Mouse (Mus musculus) gastrocnemius, adult 2 months (tissue): Measurements from ENCODE around the gene Rps6ka2. TPM values are rescaled to one million over a fixed set of nuclear protein-coding genes. Genes with fewer than 3 reads are reported as not detected.
"Not testable (repeated sequence)": the region's sequence is repeated elsewhere in the genome, so short reads cannot be mapped to it uniquely, and the experiment has no call there.

ENCODE experiments used
- DNase-seq: peaks from one replicate; pipeline ENCODE4 v3.0.0; 2022
- H3K27ac ChIP-seq: fragments of 200-600 bp; 2 replicates; pipeline ENCODE4 v1.8.1; 2022; ENCODE audit warnings: mild to moderate bottlenecking
- H3K4me3 ChIP-seq: fragments of 200-600 bp; 2 replicates; pipeline ENCODE4 v1.8.1; 2022; ENCODE audit warnings: mild to moderate bottlenecking, moderate library complexity
- CTCF ChIP-seq: fragments of 200-600 bp; IDR thresholded peaks from 2 replicates; pipeline ENCODE4 v1.8.1; 2022; ENCODE audit warnings: antibody characterized with exemption, mild to moderate bottlenecking, moderate library complexity
- intact Hi-C: fragments of 180-260 bp; cut with DNase I; formaldehyde crosslinking; loops from one replicate; pipeline ENCODE4 v1.15.1; 2025
- long read RNA-seq, 2 experiments: library from polyadenylated mRNA; stranded (forward); transcript quantifications; one replicate each; pipeline ENCODE4 v2.0.0; 2021
- total RNA-seq, 2 experiments: library from RNA; stranded (reverse); gene quantifications; 2 replicates each; pipeline ENCODE4 v1.2.3; 2021

Gene Rps6ka2
- total RNA-seq = 100 to 1,000 TPM in 1 of 2 experiments, 10 to 100 TPM in 1; 86.7 to 120 TPM
- long read RNA-seq, experiment 1, full-length matches to known transcripts = 4 of 165 reads
- long read RNA-seq, experiment 1, partial matches to known transcripts = 80 of 165 reads
- long read RNA-seq, experiment 1, other reads (novel, unspliced or antisense) = 81 of 165 reads
- long read RNA-seq, experiment 2, full-length matches to known transcripts = 2 of 149 reads
- long read RNA-seq, experiment 2, partial matches to known transcripts = 74 of 149 reads
- long read RNA-seq, experiment 2, other reads (novel, unspliced or antisense) = 73 of 149 reads

DNA sequence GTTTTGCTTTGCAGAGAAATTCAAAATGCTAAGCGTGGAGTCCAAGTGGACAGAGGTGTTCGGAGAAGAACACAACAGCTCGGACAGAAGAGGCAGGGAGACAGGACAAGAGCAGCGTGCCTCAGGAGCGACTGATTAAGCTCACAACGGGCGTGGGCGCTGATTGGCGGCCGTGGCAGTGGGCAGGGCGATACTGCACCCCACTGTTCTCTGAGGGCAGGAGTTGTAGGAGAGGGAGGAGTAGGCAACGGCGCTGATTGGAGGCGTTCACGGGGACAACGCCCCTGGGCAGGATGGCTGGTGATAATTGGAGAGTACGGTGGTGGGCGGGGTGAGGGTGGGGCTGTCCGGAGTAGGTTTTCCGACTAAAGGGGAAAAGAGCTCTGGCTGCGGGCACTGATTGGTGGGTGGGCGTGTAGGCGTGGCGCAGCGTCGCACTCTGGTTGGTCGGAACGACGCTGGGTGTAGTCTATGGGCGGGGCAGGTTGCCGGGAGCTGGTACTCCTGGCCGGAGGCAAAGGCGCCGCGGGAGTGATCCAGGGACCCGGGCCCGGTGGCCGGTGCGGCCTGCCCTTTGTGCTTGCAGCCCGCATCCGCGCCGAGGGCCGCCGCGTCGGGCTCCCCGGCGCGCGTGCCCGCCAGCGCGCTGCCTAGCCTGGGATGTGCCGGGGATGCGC is at the start of gene Rps6ka2:
Gene Rps6ka2 (plus strand): TSS at position 489 of the 677 bp plus-strand sequence.
- Histone ChIP-seq H3K27ac (peak within 1 kb of the TSS; percentile 90), H3K4me3 (peak within 1 kb of the TSS; percentile 90)
- peak; percentile 98 for DNase-seq
- TF ChIP-seq CTCF = no peak
- intact Hi-C loops = no loop called here

DNA sequence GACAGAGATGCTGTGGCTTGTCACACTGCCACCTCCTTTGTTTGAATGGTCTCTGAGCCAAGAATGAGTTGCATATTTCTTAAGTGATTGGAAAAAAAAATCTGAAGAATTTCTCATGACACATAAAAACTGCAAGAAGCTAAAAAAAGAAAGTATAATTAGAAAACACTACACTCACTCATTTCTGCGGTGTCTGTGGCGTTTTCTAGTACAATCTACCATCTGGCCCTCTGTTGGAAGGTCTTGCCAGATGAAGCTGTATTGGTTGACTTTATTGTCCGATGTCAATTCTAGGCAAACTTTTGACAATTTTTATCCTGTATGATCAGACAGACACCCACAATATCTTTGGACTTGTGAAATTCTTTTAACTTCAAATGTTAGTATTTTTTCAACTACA is 49.1 kb upstream of the Rps6ka2 start:
- intact Hi-C loops, DNase-seq, H3K27ac ChIP-seq, H3K4me3 ChIP-seq: not testable (repeated sequence)

DNA sequence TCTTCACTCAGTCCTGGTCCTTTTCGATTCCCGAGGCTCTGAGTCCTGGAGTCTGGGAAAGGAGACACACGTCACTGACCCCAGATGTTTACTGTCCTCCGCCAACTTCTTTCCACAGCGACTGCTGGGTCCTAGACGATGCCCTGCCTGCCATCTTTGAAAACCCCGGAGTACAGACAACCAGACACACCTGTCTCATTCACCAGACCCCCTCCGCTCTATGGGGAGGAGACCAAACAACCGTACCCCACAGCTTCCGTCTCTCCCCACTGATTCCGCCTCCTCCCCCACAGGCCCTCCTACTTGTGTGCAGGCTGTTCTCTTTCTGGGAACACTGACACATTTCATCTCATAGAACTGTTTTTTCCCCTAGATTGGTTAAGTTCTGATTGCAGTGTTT is 47.4 kb upstream of the Rps6ka2 start:
- H3K27ac ChIP-seq, intact Hi-C loops, H3K4me3 ChIP-seq, DNase-seq: not testable (repeated sequence)

DNA sequence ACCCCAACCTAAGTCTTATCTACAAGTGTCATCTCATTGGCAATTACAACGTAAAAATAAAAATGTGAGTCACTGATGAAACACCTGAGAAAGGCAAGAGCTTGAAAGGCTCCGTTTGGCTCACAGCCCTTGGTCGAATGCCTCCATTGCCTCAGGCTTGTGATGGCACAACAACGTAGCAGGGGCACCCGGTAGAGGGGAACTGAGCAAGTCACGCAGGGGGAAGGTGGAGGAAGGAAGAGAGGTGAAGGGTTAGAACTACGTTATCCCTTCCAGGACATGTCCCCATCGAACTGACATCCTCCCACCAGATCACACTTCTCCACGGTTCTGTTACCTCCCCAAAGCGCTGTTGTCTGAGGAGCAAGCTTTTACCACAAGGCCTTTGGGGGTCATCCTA is 43.4 kb upstream of the Rps6ka2 start:
- H3K4me3 ChIP-seq, DNase-seq, H3K27ac ChIP-seq, intact Hi-C loops: not testable (repeated sequence)

DNA sequence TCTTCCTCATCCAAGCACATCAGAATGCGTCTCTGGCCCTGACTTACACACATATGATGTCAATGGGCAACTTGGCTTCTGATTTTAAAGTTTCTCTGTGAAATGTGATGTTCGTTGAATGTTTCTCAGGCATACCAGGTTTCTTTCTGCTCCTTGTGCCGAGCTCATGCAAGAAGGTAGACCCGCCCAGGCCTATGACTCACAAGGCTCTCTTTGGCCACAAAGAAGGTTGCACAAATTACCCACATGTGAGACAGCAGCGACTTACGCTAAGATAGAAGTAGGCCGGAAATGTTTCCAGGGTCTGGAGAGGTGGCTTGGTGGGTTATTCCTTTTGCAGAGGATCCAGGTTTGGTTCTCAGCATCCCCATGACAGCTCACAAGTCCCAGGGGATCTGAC is 35.9 kb upstream of the Rps6ka2 start:
- H3K27ac ChIP-seq, H3K4me3 ChIP-seq, intact Hi-C loops, DNase-seq: not testable (repeated sequence)

DNA sequence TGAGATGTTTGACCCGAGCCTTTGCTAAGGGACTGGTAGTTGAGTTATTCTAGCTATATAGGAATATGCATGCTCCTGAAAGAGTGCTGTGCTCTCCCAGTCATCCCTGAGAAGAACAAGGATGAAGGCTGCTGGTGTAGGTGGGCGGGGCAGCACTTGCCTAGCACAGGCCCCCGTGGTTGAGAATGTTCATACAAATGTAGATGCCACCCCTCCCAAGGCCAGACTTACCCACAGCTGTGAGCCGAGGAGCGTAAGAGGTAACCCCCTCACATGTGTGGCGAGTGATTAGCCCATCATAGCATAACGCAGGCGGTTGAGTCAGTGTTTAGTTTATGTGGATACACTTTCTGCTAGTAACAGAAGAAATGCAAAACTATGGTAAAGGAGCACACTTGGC is 34.6 kb upstream of the Rps6ka2 start:
- DNase-seq = not testable (repeated sequence)

DNA sequence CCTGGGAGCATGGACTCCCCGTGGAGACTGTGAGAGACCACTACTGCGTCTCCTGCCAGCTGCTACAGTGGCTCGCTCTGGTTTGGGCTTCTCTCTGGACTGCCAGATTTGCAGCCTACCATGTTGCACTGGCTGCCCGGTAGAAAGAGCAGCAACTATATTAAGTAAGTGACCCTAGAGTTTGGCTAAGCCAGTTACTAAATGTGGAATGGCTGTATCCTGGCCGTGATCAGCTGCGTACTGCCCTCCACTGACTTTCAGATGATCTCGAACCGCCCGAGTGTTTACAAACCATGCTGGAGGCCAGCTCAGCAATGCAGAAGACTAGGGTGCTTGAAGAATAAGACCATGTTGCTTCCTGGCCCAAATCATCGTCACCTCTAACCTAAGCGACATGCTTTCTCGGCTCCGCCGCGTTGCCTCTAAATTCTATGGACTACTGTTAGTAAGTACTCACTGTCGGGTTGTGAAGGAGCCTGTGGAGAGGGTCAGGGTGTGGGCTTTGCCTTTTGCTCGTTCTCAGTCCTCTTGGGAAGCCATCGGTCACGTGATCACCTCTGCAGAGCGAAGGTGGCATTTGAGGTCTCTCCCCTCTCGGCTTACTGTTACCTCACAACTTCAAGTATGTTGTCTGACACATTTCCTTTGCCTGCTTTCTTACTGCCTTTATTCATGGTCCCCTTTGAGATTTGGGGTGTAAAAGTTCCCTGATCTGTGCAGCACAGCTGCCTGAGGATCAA is 31.6 kb upstream of the Rps6ka2 start:
- intact Hi-C loops = no loop called here
- peak overlapping the region; percentile 73 for H3K4me3 ChIP-seq
- DNase-seq = peak; percentile 72
- no peak for TF ChIP-seq CTCF
- peak overlapping the region; percentile 97 for H3K27ac ChIP-seq

More for the DNA sequence above, 34.6 kb upstream of the Rps6ka2 start:
- H3K27ac ChIP-seq, H3K4me3 ChIP-seq, intact Hi-C loops: not testable (repeated sequence)

DNA sequence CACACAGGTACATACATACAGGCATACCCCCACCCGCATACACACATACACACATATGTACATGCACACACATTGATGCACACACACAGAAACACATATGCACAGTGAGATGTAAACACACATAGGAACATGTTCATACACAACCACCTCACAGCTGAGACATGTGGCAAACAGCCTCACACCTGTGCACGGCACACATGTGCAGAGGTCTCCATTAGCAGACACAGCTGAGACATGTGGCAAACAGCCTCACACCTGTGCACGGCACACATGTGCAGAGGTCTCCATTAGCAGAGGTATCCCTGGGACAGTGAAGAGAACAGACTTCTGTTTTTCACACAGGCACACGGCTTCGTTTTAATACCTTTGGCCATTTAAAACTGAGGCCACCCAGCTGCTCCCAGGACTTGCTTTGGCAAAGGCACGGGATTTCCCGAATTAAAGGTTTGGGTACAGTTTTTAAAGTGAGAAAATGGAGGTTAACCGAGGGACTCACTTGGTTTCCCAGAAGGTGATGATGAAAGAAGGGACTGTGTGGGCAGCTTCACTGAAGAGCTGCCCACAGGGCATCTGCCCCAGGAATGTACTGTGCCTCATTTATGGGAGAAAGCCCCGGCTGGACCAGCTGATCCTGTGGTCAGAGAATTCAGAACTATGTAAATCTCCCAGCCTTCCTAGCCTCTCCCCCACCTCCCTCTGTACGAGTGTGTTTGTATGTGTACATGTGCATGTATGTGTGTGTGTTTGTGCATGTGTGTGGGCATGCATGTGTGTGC is 29.3 kb upstream of the Rps6ka2 start:
- DNase-seq = no peak
- H3K27ac ChIP-seq = peak overlapping the region; percentile 97
- intact Hi-C loops = loop anchor here (5.0 to 10.0 kb wide), 2 partner anchors 37 to 134 kb away; no protein-coding TSS in a partner anchor
- no peak for TF ChIP-seq CTCF
- H3K4me3 ChIP-seq = peak overlapping the region; percentile 73

DNA sequence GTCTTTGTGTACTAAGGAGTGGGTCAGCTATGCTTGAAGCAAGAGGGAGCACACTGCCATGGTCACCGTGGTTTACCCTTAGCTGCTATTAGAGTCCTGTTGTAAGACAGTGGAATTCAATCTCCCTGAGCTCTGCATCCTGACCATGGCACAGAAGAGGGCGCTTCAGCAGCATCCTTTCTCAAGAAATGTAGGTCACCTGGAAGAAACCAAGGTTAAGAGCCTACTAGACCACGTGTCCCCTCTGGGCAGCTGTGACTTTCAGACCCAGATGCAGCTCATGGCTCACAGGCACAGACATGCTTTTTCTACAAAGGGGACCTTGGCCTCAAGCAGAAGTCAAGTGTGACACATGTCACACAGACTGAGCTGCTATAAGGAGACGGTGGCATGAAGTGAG is 27.5 kb upstream of the Rps6ka2 start:
- TF ChIP-seq CTCF = peak; percentile 58
- Histone ChIP-seq H3K27ac (peak overlapping the region; percentile 97), H3K4me3 (peak overlapping the region; percentile 28; the same call in 1 of the 2 replicates)
- peak; percentile 71 for DNase-seq
- intact Hi-C loops = loop anchor here (5.0 to 10.0 kb wide), 2 partner anchors 35 to 132 kb away; no protein-coding TSS in a partner anchor

DNA sequence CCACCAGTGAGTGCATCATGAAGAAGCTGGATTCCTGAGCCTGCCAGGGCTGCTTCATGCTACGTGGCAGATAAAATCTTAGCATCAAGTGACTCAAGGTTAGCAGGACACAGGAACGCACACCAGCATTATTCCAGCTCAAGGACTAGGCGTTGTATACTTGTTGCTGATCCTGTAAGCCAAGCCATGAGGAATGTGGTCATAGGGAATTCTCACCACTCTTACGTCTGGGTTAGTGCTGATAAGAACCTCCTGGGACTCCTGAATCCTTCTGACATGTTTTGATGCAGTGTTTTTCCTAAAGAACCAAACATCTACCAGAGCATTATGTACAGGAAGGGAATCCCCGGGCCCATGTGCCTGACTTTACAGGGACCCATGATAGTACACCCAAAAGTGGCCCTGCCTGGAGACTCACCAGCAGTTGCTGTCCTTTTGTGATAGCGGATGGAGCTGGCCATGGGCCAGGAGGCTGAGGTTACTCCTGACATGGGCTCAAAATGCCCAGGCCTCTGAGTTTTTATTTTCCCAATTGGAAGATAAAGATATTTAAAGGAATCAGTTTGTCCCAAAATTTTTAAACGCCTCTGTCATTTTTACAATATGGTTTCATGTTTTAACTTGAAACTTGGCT is 25.9 kb upstream of the Rps6ka2 start:
- intact Hi-C loops = loop anchor here (5.0 to 10.0 kb wide), 2 partner anchors 33 to 131 kb away; no protein-coding TSS in a partner anchor
- DNase-seq = no peak
- Histone ChIP-seq H3K4me3 (no peak overlapping the region), H3K27ac (peak overlapping the region; percentile 97; the same call in 1 of the 2 replicates)
- no peak for TF ChIP-seq CTCF

DNA sequence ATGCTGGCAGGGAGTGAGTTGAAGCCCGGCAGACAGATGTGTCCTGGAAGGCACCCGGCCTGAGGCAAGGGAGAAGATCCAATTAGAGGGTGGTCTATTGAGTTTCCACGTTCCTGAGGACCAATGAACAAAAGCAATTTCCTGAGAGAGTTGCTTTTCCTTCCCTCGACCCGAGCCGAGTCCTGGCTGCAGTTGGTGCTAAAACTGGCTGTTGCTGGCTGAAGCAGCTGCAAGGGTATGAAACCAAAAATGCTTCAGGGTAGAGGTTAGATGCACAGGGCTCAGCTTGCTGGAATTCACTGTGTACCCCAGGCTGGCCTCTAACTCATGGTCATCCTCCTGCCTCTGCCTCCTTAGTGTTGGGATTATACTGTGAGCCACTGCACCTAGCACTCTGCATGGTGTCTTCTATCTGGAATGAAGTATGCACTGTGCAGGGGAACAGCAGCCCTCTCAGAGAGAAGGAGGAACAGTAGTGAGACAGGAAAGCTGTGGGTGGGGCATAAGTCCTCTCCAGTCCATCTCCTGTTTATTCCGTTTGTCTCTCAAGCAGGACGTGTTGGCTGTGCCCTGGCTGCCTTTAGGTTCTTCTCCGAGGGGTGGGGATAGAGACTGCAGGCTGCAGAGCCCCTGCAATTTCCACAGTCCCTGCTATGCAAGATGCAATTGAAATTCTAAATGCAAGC is 24.4 kb upstream of the Rps6ka2 start:
- H3K4me3 ChIP-seq = no peak overlapping the region
- TF ChIP-seq CTCF = no peak

More for the DNA sequence above, 24.4 kb upstream of the Rps6ka2 start:
- DNase-seq = no peak
- H3K27ac ChIP-seq = no peak overlapping the region
- intact Hi-C loops = loop anchor here (10.0 kb wide), 1 partner anchor 129 kb away; no protein-coding TSS in a partner anchor
